Mouse (Mus musculus): ENCODE results near the gene Trat1.

DNA sequence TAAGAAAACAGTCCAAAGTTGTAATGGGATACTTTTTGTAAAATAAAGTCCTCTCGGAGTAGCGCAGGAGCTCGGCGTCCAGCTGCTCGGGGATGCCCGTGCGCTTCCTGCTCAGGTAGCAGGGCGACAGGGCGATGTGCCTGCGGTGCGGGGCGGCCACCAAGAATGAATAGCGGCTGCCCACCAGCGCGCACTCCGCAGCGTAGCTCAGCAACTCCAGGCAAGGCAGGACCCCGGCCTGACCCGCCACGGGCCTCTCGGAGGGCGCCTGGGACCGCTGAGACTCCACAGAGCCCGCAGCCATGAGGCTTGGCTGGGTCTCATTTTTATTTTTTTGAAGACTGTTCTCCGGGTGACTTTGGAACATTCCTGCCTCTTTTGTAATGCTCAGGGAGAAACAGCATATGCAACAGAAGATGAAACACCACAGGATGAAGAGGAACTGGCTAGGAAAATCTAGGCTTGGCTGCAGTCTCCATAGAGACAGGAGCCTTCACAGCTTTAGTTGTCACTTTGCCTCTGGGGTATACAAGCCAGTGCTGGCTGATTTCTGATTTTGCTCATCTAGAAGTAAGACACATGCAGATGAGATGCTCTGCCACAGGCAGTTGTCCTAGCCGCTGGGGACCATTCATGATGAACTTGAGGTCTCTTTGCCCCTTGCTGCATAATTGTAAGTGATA is 21.5 kb downstream of the Trat1 start:
- no peak for TF ChIP-seq CHD2 (IDR thresholded peaks at IDR 0.05; ENCODE audit: low read depth, low read length)
- no peak for TF ChIP-seq HCFC1 (IDR thresholded peaks at IDR 0.05; ENCODE audit: borderline replicate concordance, insufficient read depth, low read length)
- TF ChIP-seq ZC3H11A (IDR thresholded peaks at IDR 0.05; ENCODE audit: borderline replicate concordance, low read depth, low read length), result no peak

Data from ES-E14 (cell line).